Mouse (Mus musculus) myocyte (in vitro differentiated cells): ENCODE measurements at regions not wholly inside any gene's neighbourhood (a gene's known extent, or its start where the extent isn't known, plus 50 kb on each side); places are given as distances from the start of the nearest gene placed in this dataset.

Experiments used
- H3K27me3 ChIP-seq: one replicate; pipeline ENCODE4 v1.6.1; 2011; ENCODE audit not compliant: control insufficient read depth, insufficient read depth, insufficient read length
- H3K36me3 ChIP-seq: one replicate; pipeline ENCODE4 v1.6.1; 2011; ENCODE audit not compliant: control insufficient read depth, insufficient read depth
- H3K4me2 ChIP-seq: one replicate; pipeline ENCODE4 v1.6.1; 2011; ENCODE audit warnings: low read depth, control low read depth
- H3K4me3 ChIP-seq: one replicate; pipeline ENCODE4 v1.5.1; 2011; ENCODE audit warnings: mild to moderate bottlenecking, control low read depth, moderate library complexity
- H3K79me2 ChIP-seq: one replicate; pipeline ENCODE4 v1.6.1; 2011; ENCODE audit not compliant: control insufficient read depth, insufficient read depth
- H3ac ChIP-seq: one replicate; pipeline ENCODE4 v1.6.1; 2011; ENCODE audit not compliant: control insufficient read depth, insufficient read length
- CEBPB ChIP-seq: IDR thresholded peaks from 2 replicates; pipeline ENCODE4 v1.6.1; 2011; ENCODE audit warnings: mild to moderate bottlenecking, moderate library complexity; ENCODE audit not compliant: poor library complexity, insufficient read depth, severe bottlenecking
- E2F4 ChIP-seq: IDR thresholded peaks from one replicate; pipeline ENCODE4 v1.6.1; 2011; ENCODE audit warnings: mild to moderate bottlenecking, control low read depth, moderate library complexity; ENCODE audit not compliant: insufficient read depth
- MAX ChIP-seq: IDR thresholded peaks from one replicate; pipeline ENCODE4 v1.6.1; 2011; ENCODE audit warnings: low read depth, mild to moderate bottlenecking, control low read depth
- MYOD1 ChIP-seq, 3 experiments: IDR thresholded peaks; one replicate each; pipeline ENCODE4 v1.6.1; 2011; ENCODE audit warnings: control low read depth in 2 of 3, low read depth in 2 of 3, mild to moderate bottlenecking in 2 of 3, moderate library complexity in 1 of 3; ENCODE audit not compliant: insufficient read length in 2 of 3, control insufficient read depth in 1 of 3
- MYOG ChIP-seq, 3 experiments: IDR thresholded peaks; one replicate each; pipeline ENCODE4 v1.6.1; 2011; ENCODE audit warnings: control low read depth in 2 of 3, low read depth in 2 of 3, mild to moderate bottlenecking in 2 of 3; ENCODE audit not compliant: insufficient read length in 2 of 3, control insufficient read depth in 1 of 3, insufficient read depth in 1 of 3
- POLR2A ChIP-seq: IDR thresholded peaks from one replicate; pipeline ENCODE4 v1.6.1; 2011; ENCODE audit warnings: low read depth, mild to moderate bottlenecking, control low read depth, moderate library complexity; ENCODE audit not compliant: insufficient read length
- POLR2AphosphoS2 ChIP-seq: IDR thresholded peaks from one replicate; pipeline ENCODE4 v1.6.1; 2011; ENCODE audit warnings: low read depth, control low read depth; ENCODE audit not compliant: insufficient read length
- REST ChIP-seq: IDR thresholded peaks from one replicate; pipeline ENCODE4 v1.6.1; 2011; ENCODE audit warnings: mild to moderate bottlenecking, control low read depth, moderate library complexity; ENCODE audit not compliant: insufficient read depth, insufficient read length
- SRF ChIP-seq: IDR thresholded peaks from one replicate; pipeline ENCODE4 v1.6.1; 2011; ENCODE audit warnings: low read depth; ENCODE audit not compliant: control insufficient read depth, insufficient read length
- TCF12 ChIP-seq: IDR thresholded peaks from one replicate; pipeline ENCODE4 v1.6.1; 2011; ENCODE audit warnings: mild to moderate bottlenecking, control low read depth; ENCODE audit not compliant: poor library complexity, insufficient read depth, severe bottlenecking
- TCF3 ChIP-seq: IDR thresholded peaks from one replicate; pipeline ENCODE4 v1.6.1; 2011; ENCODE audit warnings: low read depth, control low read depth; ENCODE audit not compliant: insufficient read length
- USF1 ChIP-seq: IDR thresholded peaks from one replicate; pipeline ENCODE4 v1.6.1; 2011; ENCODE audit warnings: low read depth, mild to moderate bottlenecking, control low read depth, moderate library complexity

DNA sequence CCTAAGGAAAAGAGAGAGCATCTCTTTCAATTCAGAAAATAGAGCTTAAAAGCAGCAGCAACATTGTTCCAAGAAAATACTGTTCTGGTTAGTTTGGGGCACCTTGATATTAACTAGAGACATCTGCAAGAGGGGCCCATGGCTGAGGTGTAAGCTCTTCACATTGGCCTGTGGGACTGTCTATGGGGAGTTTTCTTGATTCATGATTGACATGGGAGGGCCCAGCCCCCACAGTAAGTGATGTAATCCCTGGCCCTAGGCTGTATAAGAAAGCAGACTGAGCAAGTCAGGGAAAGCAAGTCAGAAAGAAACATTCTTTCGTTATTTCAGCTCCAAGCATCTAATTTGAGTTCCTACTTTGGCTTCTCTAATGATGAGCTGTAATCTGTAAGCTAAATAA, 113.1 kb upstream of the Dcbld2 start:
- no peaks in the 10 kb centered on the region for H3K79me2 ChIP-seq
- no peaks in the 10 kb centered on the region for H3K36me3 ChIP-seq
- H3K27me3 ChIP-seq, result no peaks in the 10 kb centered on the region
- H3ac ChIP-seq, result no peak overlapping the region
- no peak for TF ChIP-seq REST
- TF ChIP-seq TCF12, result no peak
- no peak for TF ChIP-seq POLR2A
- no peak for TF ChIP-seq USF1
- no peak for TF ChIP-seq E2F4
- TF ChIP-seq POLR2AphosphoS2, result no peak
- TF ChIP-seq CEBPB, result no peak
- TF ChIP-seq SRF, result no peak
- TF ChIP-seq MYOD1 (IDR thresholded peaks at IDR 0.05; ENCODE audit: control insufficient read depth in 1 of 3, insufficient read length in 2 of 3, low read depth in 2 of 3), result no peak
- no peak for TF ChIP-seq MYOG (IDR thresholded peaks at IDR 0.05; ENCODE audit: control insufficient read depth in 1 of 3, insufficient read depth in 1 of 3, insufficient read length in 2 of 3, low read depth in 2 of 3)
- no peak for TF ChIP-seq TCF3
- TF ChIP-seq MAX, result no peak
- H3K4me2 ChIP-seq, result no peak overlapping the region
- no peak overlapping the region for H3K4me3 ChIP-seq

DNA sequence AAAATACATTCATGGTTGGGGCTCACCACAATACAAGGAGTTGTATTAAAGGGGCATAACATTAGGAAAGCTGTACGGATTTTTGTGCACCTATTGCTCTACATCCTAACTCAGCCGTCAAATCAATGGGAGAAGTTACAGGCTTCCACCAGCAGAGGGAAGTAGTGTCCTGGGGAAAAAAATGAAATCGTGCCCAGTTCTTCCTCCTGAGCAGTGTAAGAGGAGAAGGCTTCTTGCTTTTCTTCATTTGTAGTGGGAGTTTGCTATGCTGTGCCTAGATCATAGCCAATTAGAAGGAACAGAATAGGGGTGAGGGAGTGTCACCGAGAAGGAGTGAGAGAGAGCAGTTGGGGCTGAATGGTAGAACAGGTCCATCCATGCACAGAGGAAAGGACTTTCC, 108.7 kb upstream of the Dcbld2 start:
- Histone ChIP-seq H3ac (no peak overlapping the region), H3K4me2 (no peak overlapping the region)
- TF ChIP-seq E2F4 (no peak), SRF (no peak), CEBPB (no peak), USF1 (no peak), MYOG (IDR thresholded peaks at IDR 0.05; ENCODE audit: control insufficient read depth in 1 of 3, insufficient read depth in 1 of 3, insufficient read length in 2 of 3, low read depth in 2 of 3) (no peak), POLR2A (no peak), REST (no peak)

DNA sequence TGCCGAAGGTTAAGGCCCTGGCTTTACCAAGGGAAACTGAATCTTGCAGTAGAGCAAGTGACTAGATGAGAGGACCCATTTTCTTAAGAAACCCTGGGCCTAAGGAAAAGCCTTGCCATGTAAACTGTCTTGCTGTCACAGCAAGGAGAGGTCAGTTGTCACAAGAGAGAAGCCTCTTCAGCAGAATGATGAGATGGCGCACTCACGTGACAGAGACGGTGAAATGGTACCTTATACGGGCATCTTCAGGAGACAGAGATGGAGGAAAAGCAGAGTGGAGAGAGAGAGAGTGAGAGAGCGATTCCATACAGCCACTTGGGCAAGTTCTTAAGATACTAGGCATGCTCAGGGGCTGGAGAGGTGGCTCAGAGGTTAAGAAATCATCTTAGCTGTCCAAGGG, 108.1 kb upstream of the Dcbld2 start:
- H3K79me2 ChIP-seq, result no peaks in the 10 kb centered on the region
- no peak overlapping the region for H3K4me3 ChIP-seq
- no peak for TF ChIP-seq REST
- TF ChIP-seq MYOG (IDR thresholded peaks at IDR 0.05; ENCODE audit: control insufficient read depth in 1 of 3, insufficient read depth in 1 of 3, insufficient read length in 2 of 3, low read depth in 2 of 3), result no peak
- no peak for TF ChIP-seq POLR2AphosphoS2
- TF ChIP-seq MAX, result no peak
- TF ChIP-seq TCF12, result no peak
- no peak for TF ChIP-seq SRF
- TF ChIP-seq MYOD1 (IDR thresholded peaks at IDR 0.05; ENCODE audit: control insufficient read depth in 1 of 3, insufficient read length in 2 of 3, low read depth in 2 of 3), result no peak
- no peak for TF ChIP-seq POLR2A
- TF ChIP-seq CEBPB, result no peak
- no peak for TF ChIP-seq E2F4
- no peak for TF ChIP-seq TCF3
- H3K27me3 ChIP-seq, result no peaks in the 10 kb centered on the region
- H3ac ChIP-seq, result no peak overlapping the region
- no peaks in the 10 kb centered on the region for H3K36me3 ChIP-seq
- H3K4me2 ChIP-seq, result no peak overlapping the region

More for the DNA sequence above, 108.7 kb upstream of the Dcbld2 start:
- H3K4me3 ChIP-seq, result no peak overlapping the region
- no peaks in the 10 kb centered on the region for H3K79me2 ChIP-seq
- H3K36me3 ChIP-seq, result no peaks in the 10 kb centered on the region
- H3K27me3 ChIP-seq, result no peaks in the 10 kb centered on the region

DNA sequence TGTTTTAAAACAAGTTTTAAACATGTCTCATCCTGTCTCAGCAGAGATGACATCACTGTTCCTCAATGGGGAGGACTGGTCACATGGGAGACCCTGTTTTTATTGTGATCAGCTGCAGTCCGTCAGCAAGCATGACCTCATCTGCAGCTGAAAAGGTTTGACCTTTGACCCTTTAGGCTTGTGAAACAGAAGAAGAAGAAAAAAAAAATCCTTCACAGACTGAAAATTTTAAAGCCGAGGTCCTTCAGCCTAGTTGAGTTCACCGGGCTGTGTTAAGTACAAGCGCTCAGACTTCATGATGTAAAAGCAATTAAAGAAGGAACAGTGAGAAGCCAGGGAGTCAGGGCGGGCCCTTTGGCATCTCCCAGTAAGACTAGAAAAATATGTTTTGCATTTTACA, 104.7 kb upstream of the Dcbld2 start:
- TF ChIP-seq TCF3 (no peak), USF1 (peak; percentile 62)
- H3ac ChIP-seq, result no peak overlapping the region
- H3K4me3 ChIP-seq, result no peak overlapping the region
- H3K36me3 ChIP-seq, result no peaks in the 10 kb centered on the region
- no peak overlapping the region for H3K4me2 ChIP-seq
- H3K79me2 ChIP-seq, result no peaks in the 10 kb centered on the region
- no peaks in the 10 kb centered on the region for H3K27me3 ChIP-seq

DNA sequence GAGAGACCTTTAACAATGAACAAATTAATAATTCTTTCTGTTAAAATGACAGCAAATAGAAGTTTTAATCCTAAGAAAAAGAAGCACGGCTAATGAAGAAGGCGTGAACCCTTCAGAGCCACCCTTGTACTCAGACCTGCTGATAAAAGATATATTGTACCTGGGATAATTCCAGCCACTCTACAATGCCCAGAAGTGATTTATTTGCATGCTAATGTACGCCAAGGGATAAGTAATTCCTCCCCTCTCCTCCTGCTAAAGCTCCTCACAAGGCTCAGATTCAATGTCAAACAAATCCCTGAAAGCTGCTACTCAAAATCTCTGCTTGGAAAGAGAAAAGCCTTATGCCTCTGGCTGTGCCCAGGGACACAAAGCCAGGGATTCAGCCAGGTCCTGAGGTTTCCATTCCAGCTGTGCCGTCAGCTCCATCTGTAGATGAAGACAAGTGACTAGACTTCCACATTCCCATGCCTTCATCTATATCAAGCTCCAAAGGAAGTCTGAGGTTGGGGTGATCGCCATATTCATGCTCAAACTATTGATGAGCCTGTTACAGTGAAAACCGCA, 91.3 kb upstream of the Dcbld2 start:
- H3ac ChIP-seq, result no peak overlapping the region
- TF ChIP-seq TCF3 (no peak), SRF (no peak), MYOG (IDR thresholded peaks at IDR 0.05; ENCODE audit: control insufficient read depth in 1 of 3, insufficient read depth in 1 of 3, insufficient read length in 2 of 3, low read depth in 2 of 3) (no peak), CEBPB (no peak), POLR2A (no peak), TCF12 (no peak), USF1 (no peak), MYOD1 (IDR thresholded peaks at IDR 0.05; ENCODE audit: control insufficient read depth in 1 of 3, insufficient read length in 2 of 3, low read depth in 2 of 3) (no peak), E2F4 (no peak), MAX (no peak), REST (no peak), POLR2AphosphoS2 (no peak)
- H3K79me2 ChIP-seq, result no peaks in the 10 kb centered on the region
- no peaks in the 10 kb centered on the region for H3K27me3 ChIP-seq
- H3K36me3 ChIP-seq, result no peaks in the 10 kb centered on the region
- H3K4me3 ChIP-seq, result no peak overlapping the region
- no peak overlapping the region for H3K4me2 ChIP-seq
